Mouse (Mus musculus) ZHBTc4 (cell line): Measurements from ENCODE around the gene Pirb.
A peak's percentile ranks its signal among the peaks of the same experiment; 100 is the strongest.

Source experiments
- DNase-seq: peaks from one replicate; pipeline ENCODE4 v3.0.0-alpha.2; 2011; ENCODE audit warnings: low read depth, low spot score

The Pirb gene

GRCm38 (mm10) chr7:3692382-3692986 is 27.7 kb downstream of the Pirb start, which contains the start of gene Tsen34:
TSS of gene Tsen34 (plus strand) at chr7:3692863.
- DNase-seq: no peak

- DNase-seq: no peak
Observed at GRCm38 (mm10) chr7:3691919-3692318, 28.3 kb downstream of the Pirb start.

GRCm38 (mm10) chr7:3685400-3686187 is 34.6 kb downstream of the Pirb start:
- DNase-seq: no peak

- no peak for DNase-seq
Observed at GRCm38 (mm10) chr7:3684698-3685097, 35.5 kb downstream of the Pirb start.

- DNase-seq: no peak
Observed at GRCm38 (mm10) chr7:3683908-3684550, 36.2 kb downstream of the Pirb start.

DNA sequence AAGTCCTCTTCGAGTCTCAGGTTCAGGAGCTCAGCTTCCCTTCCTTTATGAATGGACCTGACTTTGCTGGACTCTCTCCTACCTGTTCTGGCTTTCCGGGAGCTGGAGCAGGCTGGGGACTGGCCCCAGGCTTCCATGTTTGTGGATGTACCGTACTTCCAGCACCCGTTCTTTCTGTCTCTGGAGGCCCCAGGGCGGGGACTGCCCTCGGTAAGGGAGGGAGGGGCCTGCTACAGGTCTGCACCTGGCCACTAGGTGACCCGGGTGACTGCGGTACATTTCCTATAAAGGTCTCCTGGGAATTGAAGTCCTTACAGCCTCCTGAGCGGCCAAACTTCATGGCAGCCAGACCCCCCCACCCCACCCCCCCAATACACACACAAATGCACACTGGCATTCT is 42.8 kb downstream of the Pirb start, which contains the start of gene Tmc4:
Gene Tmc4, minus strand, starts transcription at position 212 of the 400 bp plus-strand sequence.
- peak; percentile 35 for DNase-seq

DNA sequence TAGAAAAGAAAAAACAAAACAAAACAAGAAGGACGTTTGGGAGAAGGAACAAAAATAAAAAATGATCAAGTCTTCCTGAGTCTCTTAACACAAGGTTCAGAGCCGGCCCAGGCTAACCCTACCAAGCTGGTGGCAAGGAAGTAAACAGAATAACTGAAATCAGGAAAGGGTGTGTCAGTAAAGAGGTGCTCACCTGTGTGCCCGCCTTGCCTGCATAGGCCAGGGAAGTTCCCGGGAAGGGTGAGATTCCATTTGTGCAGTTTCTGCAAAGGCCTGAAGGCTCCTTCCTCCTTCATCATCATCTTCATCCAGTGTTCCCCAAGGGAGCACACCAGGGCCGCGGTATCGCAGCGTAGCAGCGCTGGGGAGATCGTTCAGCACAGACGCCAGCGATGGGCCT is 43.8 kb downstream of the Pirb start:
- DNase-seq: no peak

GRCm38 (mm10) chr7:3675228-3675548 is 45.0 kb downstream of the Pirb start:
- DNase-seq: no peak

DNA sequence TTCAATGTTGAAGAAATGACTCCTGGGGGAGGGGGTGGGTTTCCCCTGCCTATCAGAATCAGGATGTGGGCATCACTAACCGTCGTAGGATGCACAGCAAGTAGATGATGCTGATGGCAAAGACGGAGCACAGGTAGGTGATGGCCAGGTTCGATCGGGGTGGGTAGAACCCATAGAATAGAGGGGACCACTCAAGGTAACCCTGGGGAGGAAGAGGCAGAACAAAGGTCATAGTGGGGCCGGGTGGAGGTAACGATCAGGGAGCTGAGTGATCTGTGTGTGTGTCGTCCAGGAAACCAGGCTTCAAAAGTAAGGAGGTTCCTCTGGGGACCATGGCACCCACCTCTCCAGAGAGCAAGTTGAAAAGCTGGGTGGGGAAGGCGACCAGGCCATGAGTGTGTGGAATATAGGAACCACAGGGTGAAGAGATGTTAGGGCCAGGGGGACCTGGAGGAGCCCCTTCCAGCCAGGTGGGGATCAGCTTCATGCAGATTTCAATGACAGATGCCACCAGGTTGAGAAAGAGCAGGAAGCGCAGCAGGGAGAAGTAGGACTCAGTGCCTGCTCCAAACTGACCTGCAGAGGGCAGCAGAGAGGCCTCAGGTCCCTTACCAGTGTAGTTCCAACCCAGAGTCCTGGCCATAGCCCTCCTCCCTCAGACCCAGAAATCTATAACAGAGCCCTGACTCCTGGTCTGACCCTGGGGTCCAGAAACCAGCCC is 45.5 kb downstream of the Pirb start:
- DNase-seq: peak; percentile 90

- peak; percentile 80 for DNase-seq
Observed at GRCm38 (mm10) chr7:3666921-3667391, 53.2 kb downstream of the Pirb start.

- peak; percentile 99 for DNase-seq
Observed at GRCm38 (mm10) chr7:3665215-3666114, 54.7 kb downstream of the Pirb start, which contains the start of gene Leng1. TSS of gene Leng1 (minus strand) at chr7:3665840.

DNA sequence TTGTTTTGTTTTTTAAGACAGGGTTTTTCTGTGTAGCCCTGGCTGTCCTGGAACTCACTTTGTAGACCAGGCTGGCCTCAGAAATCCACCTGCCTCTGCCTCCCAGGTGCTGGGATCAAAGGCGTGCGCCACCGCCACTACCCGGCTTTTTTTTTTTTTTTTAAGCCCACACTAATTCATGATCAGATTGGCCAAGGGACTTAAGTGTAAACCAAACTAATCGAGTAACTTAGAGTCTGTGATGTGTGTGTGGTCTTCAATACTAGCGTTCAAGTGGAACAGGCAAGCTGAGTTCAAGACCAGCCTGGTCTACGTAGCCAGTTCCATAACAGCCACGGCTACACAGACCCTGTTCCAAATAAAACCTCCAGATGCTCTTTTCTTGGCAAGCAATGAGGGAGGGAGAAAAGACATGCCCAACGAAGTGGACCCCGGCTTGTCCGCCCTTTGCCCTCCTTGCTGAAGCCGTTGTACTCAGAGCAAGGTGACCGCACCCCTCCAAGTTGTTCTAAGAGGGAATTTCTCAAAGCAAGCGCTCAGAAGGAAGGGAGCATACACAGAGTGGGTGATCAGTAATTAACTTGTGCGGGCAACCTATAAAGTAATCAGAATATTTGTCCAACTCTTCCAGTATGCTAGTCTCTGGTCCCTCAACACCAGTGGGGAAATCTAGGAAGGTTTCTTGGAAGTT is 55.5 kb downstream of the Pirb start:
- DNase-seq: no peak
